Mouse (Mus musculus) kidney, adult 2 months (tissue): Measurements from ENCODE around the gene Lax1.

Experiments
- CTCF ChIP-seq: fragments of 200-500 bp; conservative IDR thresholded peaks from 2 replicates; pipeline ENCODE4 v1.5.1; 2011; ENCODE audit warnings: low read depth, mild to moderate bottlenecking, control low read depth, low read length, moderate library complexity, mixed read lengths; ENCODE audit not compliant: insufficient read depth, insufficient read length
- POLR2A ChIP-seq: fragments of 200-500 bp; IDR thresholded peaks from one replicate; pipeline ENCODE4 v1.6.1; 2011; ENCODE audit warnings: low read depth, low read length, control low read depth

GRCm38 (mm10) chr1:133650288-133651055, 39.4 kb downstream of the Lax1 start:
- TF ChIP-seq POLR2A, result no peak
- no peak for TF ChIP-seq CTCF
